Mouse (Mus musculus): ENCODE data around the gene Col2a1. TPM values are rescaled to one million over a fixed set of nuclear protein-coding genes. Genes with fewer than 3 reads are reported as not detected.

The Col2a1 gene
- polyA plus RNA-seq, 1 experiment from 2014 or later, result 143 TPM

GRCm38 (mm10) chr15:97932441-97932840 lies 72.1 kb downstream of the Col2a1 start:
- no peak for DNase-seq (ENCODE audit: low spot score)
- Histone ChIP-seq H3K27ac (ENCODE audit: low read depth, low read length) (no peak overlapping the region), H3K36me3 (ENCODE audit: control insufficient read depth, insufficient read depth, low read length) (no peaks in the 10 kb centered on the region), H3K9ac (ENCODE audit: low read length) (no peak overlapping the region), H3K4me2 (ENCODE audit: low read depth, low read length, severe bottlenecking) (no peak overlapping the region), H3K9me3 (ENCODE audit: control insufficient read depth, low read length) (no peaks in the 10 kb centered on the region), H3K4me1 (replicated peaks; ENCODE audit: control insufficient read depth, insufficient read depth, low read length) (no peaks in the 10 kb centered on the region), H3K4me3 (ENCODE audit: low read depth, low read length) (no peak overlapping the region), H3K27me3 (ENCODE audit: control insufficient read depth, insufficient read depth, low read length) (no peaks in the 10 kb centered on the region)
- ATAC-seq (replicated peaks; ENCODE audit: low FRiP score), result no peak
- WGBS, result 92% methylated on average over 12 of the region's 12 CpGs

GRCm38 (mm10) chr15:97929259-97929824 lies 75.2 kb downstream of the Col2a1 start:
- Histone ChIP-seq H3K9me3 (ENCODE audit: control insufficient read depth, low read length) (no peaks in the 10 kb centered on the region), H3K4me3 (ENCODE audit: low read depth, low read length) (no peak overlapping the region), H3K27me3 (ENCODE audit: control insufficient read depth, insufficient read depth, low read length) (no peaks in the 10 kb centered on the region), H3K36me3 (ENCODE audit: control insufficient read depth, insufficient read depth, low read length) (no peaks in the 10 kb centered on the region), H3K4me1 (replicated peaks; ENCODE audit: control insufficient read depth, insufficient read depth, low read length) (no peaks in the 10 kb centered on the region), H3K27ac (ENCODE audit: low read depth, low read length) (no peak overlapping the region), H3K4me2 (ENCODE audit: low read depth, low read length, severe bottlenecking) (no peak overlapping the region), H3K9ac (ENCODE audit: low read length) (no peak overlapping the region)
- WGBS, result 69% methylated on average over 13 of the region's 13 CpGs
- ATAC-seq (replicated peaks; ENCODE audit: low FRiP score) (no peak), DNase-seq (ENCODE audit: low spot score) (no peak)

GRCm38 (mm10) chr15:97927821-97928220 lies 76.7 kb downstream of the Col2a1 start:
- H3K4me2 ChIP-seq (ENCODE audit: low read depth, low read length, severe bottlenecking), result no peak overlapping the region
- ATAC-seq (replicated peaks; ENCODE audit: low FRiP score) (no peak), DNase-seq (ENCODE audit: low spot score) (no peak)
- no peak overlapping the region for H3K4me3 ChIP-seq (ENCODE audit: low read depth, low read length)
- H3K27me3 ChIP-seq (ENCODE audit: control insufficient read depth, insufficient read depth, low read length), result no peaks in the 10 kb centered on the region
- no peak overlapping the region for H3K27ac ChIP-seq (ENCODE audit: low read depth, low read length)
- H3K9ac ChIP-seq (ENCODE audit: low read length), result no peak overlapping the region
- no peaks in the 10 kb centered on the region for H3K36me3 ChIP-seq (ENCODE audit: control insufficient read depth, insufficient read depth, low read length)
- WGBS, result 78% methylated on average over 6 of the region's 6 CpGs
- H3K4me1 ChIP-seq (replicated peaks; ENCODE audit: control insufficient read depth, insufficient read depth, low read length), result no peaks in the 10 kb centered on the region
- H3K9me3 ChIP-seq (ENCODE audit: control insufficient read depth, low read length), result no peaks in the 10 kb centered on the region

DNA sequence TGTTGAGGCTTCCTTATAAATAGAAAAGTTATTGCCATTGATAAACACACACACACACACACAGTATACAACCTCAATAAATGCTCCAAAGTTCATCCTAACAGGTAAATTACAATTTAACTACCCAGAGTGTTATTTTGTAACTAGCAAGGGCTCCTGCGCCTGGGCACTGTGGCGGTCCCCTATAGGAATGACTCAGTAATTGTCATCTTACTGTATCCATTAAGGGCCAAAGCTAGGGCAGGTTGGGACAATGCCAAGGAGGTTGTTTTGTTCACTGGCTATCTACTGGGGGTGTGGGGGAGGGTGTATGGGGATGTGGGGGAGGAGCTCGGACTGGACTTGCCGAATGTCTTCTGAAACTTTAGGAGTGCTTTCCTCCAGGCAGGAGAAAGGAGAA lies 77.5 kb downstream of the Col2a1 start:
- H3K4me2 ChIP-seq (ENCODE audit: low read depth, low read length, severe bottlenecking), result no peak overlapping the region
- no peaks in the 10 kb centered on the region for H3K36me3 ChIP-seq (ENCODE audit: control insufficient read depth, insufficient read depth, low read length)
- ATAC-seq (replicated peaks; ENCODE audit: low FRiP score) (no peak), DNase-seq (ENCODE audit: low spot score) (no peak)
- no peak overlapping the region for H3K27ac ChIP-seq (ENCODE audit: low read depth, low read length)
- no peaks in the 10 kb centered on the region for H3K9me3 ChIP-seq (ENCODE audit: control insufficient read depth, low read length)
- no peak overlapping the region for H3K9ac ChIP-seq (ENCODE audit: low read length)
- 69% methylated on average over 4 of the region's 4 CpGs for WGBS
- no peak overlapping the region for H3K4me3 ChIP-seq (ENCODE audit: low read depth, low read length)
- H3K4me1 ChIP-seq (replicated peaks; ENCODE audit: control insufficient read depth, insufficient read depth, low read length), result no peaks in the 10 kb centered on the region
- H3K27me3 ChIP-seq (ENCODE audit: control insufficient read depth, insufficient read depth, low read length), result no peaks in the 10 kb centered on the region

Other genes starting within 250 kb of the Col2a1 start
- gene Rapgef3, start 236.7 kb downstream of the Col2a1 start, polyA plus RNA-seq (2014; fragmentation: Nextera tagmentation; extraction: Ambion mirVana), result 4.8 and 5.5 TPM in 2 replicates
- 32.1 and 32.9 TPM in 2 replicates for gene Slc48a1, start 226.2 kb downstream of the Col2a1 start, polyA plus RNA-seq (2014; fragmentation: Nextera tagmentation; extraction: Ambion mirVana)
- gene Hdac7, start 160.2 kb downstream of the Col2a1 start, polyA plus RNA-seq (2014; fragmentation: Nextera tagmentation; extraction: Ambion mirVana), result 23.9 and 26.4 TPM in 2 replicates
- 0.17 and 0.33 TPM in 2 replicates for gene Vdr, start 94.1 kb downstream of the Col2a1 start, polyA plus RNA-seq (2014; fragmentation: Nextera tagmentation; extraction: Ambion mirVana)
- 44.5 and 47.8 TPM in 2 replicates for gene Tmem106c, start 40.5 kb downstream of the Col2a1 start, polyA plus RNA-seq (2014; fragmentation: Nextera tagmentation; extraction: Ambion mirVana)
- 42.8 and 46.3 TPM in 2 replicates for gene Pfkm, start 87.9 kb upstream of the Col2a1 start, polyA plus RNA-seq (2014; fragmentation: Nextera tagmentation; extraction: Ambion mirVana)
- gene Senp1, start 89.0 kb upstream of the Col2a1 start, polyA plus RNA-seq (2014; fragmentation: Nextera tagmentation; extraction: Ambion mirVana), result 47.7 and 49.0 TPM in 2 replicates
- gene Asb8, start 160.9 kb upstream of the Col2a1 start, polyA plus RNA-seq (2014; fragmentation: Nextera tagmentation; extraction: Ambion mirVana), result 47.4 and 49.4 TPM in 2 replicates
- gene Ccdc184, start 162.5 kb upstream of the Col2a1 start, polyA plus RNA-seq (2014; fragmentation: Nextera tagmentation; extraction: Ambion mirVana), result 8.7 and 10.1 TPM in 2 replicates
- gene Olfr288, start 190.8 kb upstream of the Col2a1 start, polyA plus RNA-seq (2014; fragmentation: Nextera tagmentation; extraction: Ambion mirVana), result not detected in 2 replicates
- gene Gm44579, start 216.3 kb upstream of the Col2a1 start, polyA plus RNA-seq (2014; fragmentation: Nextera tagmentation; extraction: Ambion mirVana), result not detected in 2 replicates
- gene Olfr287, start 216.4 kb upstream of the Col2a1 start, polyA plus RNA-seq (2014; fragmentation: Nextera tagmentation; extraction: Ambion mirVana), result not detected in 2 replicates
- not detected in 2 replicates for gene Olfr286, start 229.8 kb upstream of the Col2a1 start, polyA plus RNA-seq (2014; fragmentation: Nextera tagmentation; extraction: Ambion mirVana)